Mouse (Mus musculus) kidney, adult 2 months (tissue): ENCODE results near the gene Itga6. TPM values are rescaled to one million over a fixed set of nuclear protein-coding genes. Genes with fewer than 3 reads are reported as not detected.

Experiments used
- DNase-seq: peaks from one replicate; pipeline ENCODE4 v3.0.0; 2021
- H3K27ac ChIP-seq: fragments of 200-500 bp; 2 replicates; pipeline ENCODE4 v1.5.1; 2012; ENCODE audit warnings: low read depth, low read length, control low read depth, inconsistent platforms; ENCODE audit not compliant: insufficient read depth
- H3K27me3 ChIP-seq: fragments of 200-500 bp; replicated peaks from 2 replicates; pipeline ENCODE4 v1.6.1; 2012; ENCODE audit warnings: mild to moderate bottlenecking, moderate library complexity, low read length, inconsistent platforms; ENCODE audit not compliant: control insufficient read depth, insufficient read depth
- H3K36me3 ChIP-seq: fragments of 200-500 bp; 2 replicates; pipeline ENCODE4 v1.6.1; 2012; ENCODE audit warnings: mild to moderate bottlenecking, moderate library complexity, low read length, inconsistent platforms; ENCODE audit not compliant: control insufficient read depth, insufficient read depth
- H3K4me1 ChIP-seq: fragments of 200-500 bp; 2 replicates; pipeline ENCODE4 v1.6.1; 2011; ENCODE audit warnings: low read length; ENCODE audit not compliant: control insufficient read depth, insufficient read depth
- H3K4me3 ChIP-seq: fragments of 200-500 bp; 2 replicates; pipeline ENCODE4 v1.5.1; 2011; ENCODE audit warnings: mild to moderate bottlenecking, low read depth, low read length, control low read depth; ENCODE audit not compliant: insufficient read depth
- CTCF ChIP-seq: fragments of 200-500 bp; conservative IDR thresholded peaks from 2 replicates; pipeline ENCODE4 v1.5.1; 2011; ENCODE audit warnings: low read depth, mild to moderate bottlenecking, control low read depth, low read length, moderate library complexity, mixed read lengths; ENCODE audit not compliant: insufficient read depth, insufficient read length
- POLR2A ChIP-seq: fragments of 200-500 bp; IDR thresholded peaks from one replicate; pipeline ENCODE4 v1.6.1; 2011; ENCODE audit warnings: low read depth, low read length, control low read depth
- WGBS: fragments of 180-500 bp; shearing (Covaris S2); methylation state at CpG from one replicate; pipeline ENCODE4 v1.1.7; 2018; 5-methylcytosine and 5-hydroxymethylcytosine counted together
- polyA plus RNA-seq: library from polyadenylated mRNA; depleted of rRNA; stranded (reverse); fragments of >200 nt; gene quantifications from 2 replicates; pipeline ENCODE4 v1.2.3, GENCODE M21; 2012

Itga6 gene
- polyA plus RNA-seq, 1 experiment, result 58.7 TPM

DNA sequence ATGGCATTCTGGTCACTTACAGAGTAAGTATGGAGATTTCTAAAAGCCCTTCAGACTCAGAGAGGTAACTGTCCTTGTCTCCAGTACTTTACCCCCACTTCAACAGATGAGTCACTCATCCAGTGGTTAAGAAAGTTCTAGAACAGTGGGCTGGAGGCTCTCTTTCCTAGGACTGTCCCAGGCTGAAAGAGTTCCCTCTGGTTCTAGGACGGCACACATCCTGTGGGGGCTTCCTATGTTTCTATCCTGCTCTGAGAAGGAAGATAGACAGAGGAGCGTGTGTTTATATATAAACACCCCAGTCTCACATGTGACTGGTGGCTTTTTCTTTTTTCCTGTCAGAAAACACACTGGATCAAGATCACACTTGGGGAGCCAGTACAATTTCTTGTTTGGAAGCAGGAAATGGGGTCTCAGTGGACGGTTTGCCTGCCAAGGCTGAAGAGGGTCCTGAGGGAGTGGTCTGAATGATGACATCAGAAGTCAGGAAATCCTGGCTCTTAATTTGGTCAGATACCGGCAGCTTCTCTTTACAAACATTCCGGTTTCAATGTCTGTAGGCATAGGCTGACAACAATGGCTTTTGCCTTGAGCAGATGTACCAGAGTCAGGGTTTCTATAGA, 34.0 kb downstream of the Itga6 start:
- WGBS, result 59% methylated on average over 5 of the region's 5 CpGs
- TF ChIP-seq POLR2A, result no peak
- no peak for TF ChIP-seq CTCF
- DNase-seq, result no peak

GRCm38 (mm10) chr2:71780016-71780415, 34.6 kb downstream of the Itga6 start:
- Histone ChIP-seq H3K4me3 (no peak overlapping the region), H3K27me3 (no peaks in the 10 kb centered on the region), H3K36me3 (no peaks in the 10 kb centered on the region), H3K4me1 (no peaks in the 10 kb centered on the region), H3K27ac (no peak overlapping the region)
- no peak for DNase-seq
- 80% methylated on average over 6 of the region's 6 CpGs for WGBS
- TF ChIP-seq CTCF (no peak), POLR2A (no peak)

More for the DNA sequence above, 34.0 kb downstream of the Itga6 start:
- H3K4me1 ChIP-seq, result no peaks in the 10 kb centered on the region
- no peak overlapping the region for H3K27ac ChIP-seq
- no peaks in the 10 kb centered on the region for H3K27me3 ChIP-seq
- H3K4me3 ChIP-seq, result no peak overlapping the region
- no peaks in the 10 kb centered on the region for H3K36me3 ChIP-seq

DNA sequence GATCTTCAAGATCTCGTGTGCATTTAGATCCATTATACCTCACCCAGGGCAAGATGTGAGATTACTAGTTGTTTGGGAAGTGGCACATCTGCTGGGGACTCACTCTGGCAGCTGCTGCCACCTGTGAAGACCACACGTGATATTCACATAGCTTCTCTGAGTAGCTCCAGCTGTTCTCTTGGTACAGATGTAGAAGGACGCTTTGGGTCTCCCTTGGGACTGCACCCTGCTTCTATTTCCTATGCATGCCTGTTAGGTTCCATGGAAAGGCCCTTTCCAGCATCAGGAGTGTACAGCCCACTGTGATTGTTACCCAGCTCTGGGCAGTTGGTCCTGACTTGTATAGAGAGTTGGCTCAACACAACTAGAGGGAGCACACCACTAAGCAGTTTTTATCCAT, 39.8 kb downstream of the Itga6 start:
- Histone ChIP-seq H3K4me3 (no peak overlapping the region), H3K27me3 (no peaks in the 10 kb centered on the region), H3K4me1 (peaks cover 13% of the 10 kb centered on the region), H3K36me3 (no peaks in the 10 kb centered on the region), H3K27ac (no peak overlapping the region)
- no peak for TF ChIP-seq CTCF
- DNase-seq, result no peak
- WGBS, result 88% methylated on average over 3 of the region's 3 CpGs

- DNase-seq, result no peak
- H3K27ac ChIP-seq, result no peak overlapping the region
- 72% methylated on average over 5 of the region's 5 CpGs for WGBS
- no peaks in the 10 kb centered on the region for H3K36me3 ChIP-seq
- H3K27me3 ChIP-seq, result no peaks in the 10 kb centered on the region
- H3K4me3 ChIP-seq, result no peak overlapping the region
- TF ChIP-seq POLR2A (no peak), CTCF (no peak)
- H3K4me1 ChIP-seq, result peaks cover 21% of the 10 kb centered on the region
These were observed 40.6 kb downstream of the Itga6 start for GRCm38 (mm10) chr2:71786060-71786459.

GRCm38 (mm10) chr2:71786591-71787155, 41.3 kb downstream of the Itga6 start:
- Histone ChIP-seq H3K27me3 (no peaks in the 10 kb centered on the region), H3K4me3 (peak overlapping the region; percentile 79), H3K4me1 (peaks cover 25% of the 10 kb centered on the region), H3K27ac (peak overlapping the region; percentile 72), H3K36me3 (no peaks in the 10 kb centered on the region)
- WGBS, result 1% methylated on average over 61 of the region's 61 CpGs
- TF ChIP-seq CTCF (no peak), POLR2A (peak; percentile 61)
- DNase-seq, result peak; percentile 89

- Histone ChIP-seq H3K4me1 (peaks cover 30% of the 10 kb centered on the region), H3K27ac (peak overlapping the region; percentile 72), H3K4me3 (peak overlapping the region; percentile 79), H3K27me3 (no peaks in the 10 kb centered on the region), H3K36me3 (no peaks in the 10 kb centered on the region)
- TF ChIP-seq CTCF (no peak), POLR2A (no peak)
- peak; percentile 68 for DNase-seq
- WGBS, result 1% methylated on average over 37 of the region's 40 CpGs
These were observed 41.8 kb downstream of the Itga6 start for GRCm38 (mm10) chr2:71787156-71787590.

GRCm38 (mm10) chr2:71787591-71788460, 42.4 kb downstream of the Itga6 start:
- TF ChIP-seq POLR2A (no peak), CTCF (peak; percentile 27; the same call in 1 of the 2 replicates)
- 5% methylated on average over 32 of the region's 32 CpGs for WGBS
- H3K27me3 ChIP-seq, result no peaks in the 10 kb centered on the region
- peaks cover 33% of the 10 kb centered on the region for H3K4me1 ChIP-seq
- DNase-seq, result peak; percentile 89
- H3K27ac ChIP-seq, result peak overlapping the region; percentile 72
- peak overlapping the region; percentile 79 for H3K4me3 ChIP-seq
- no peaks in the 10 kb centered on the region for H3K36me3 ChIP-seq
